Mouse (Mus musculus) stomach, postnatal 0 days (tissue): ENCODE measurements around the gene Cacna2d3. TPM values are rescaled to one million over a fixed set of nuclear protein-coding genes. Genes with fewer than 3 reads are reported as not detected.

Source experiments
- ATAC-seq: fragments of 200-750 bp; cut with Nextera tagmentation; 2 replicates; pipeline ENCODE4 v1.8.0; 2017; ENCODE audit not compliant: low FRiP score, low TSS enrichment
- DNase-seq: peaks from one replicate; pipeline ENCODE4 v3.0.0-alpha.2; 2016; ENCODE audit warnings: low spot score
- H3K27ac ChIP-seq: fragments of 300-500 bp; sonication (generic); replicated peaks from 2 replicates; pipeline ENCODE4 v1.5.1; 2014; ENCODE audit warnings: mild to moderate bottlenecking, control low read depth
- H3K27me3 ChIP-seq: fragments of 300-500 bp; sonication (generic); 2 replicates; pipeline ENCODE4 v1.6.1; 2014; ENCODE audit warnings: low read length; ENCODE audit not compliant: control insufficient read depth, insufficient read depth
- H3K36me3 ChIP-seq: fragments of 300-500 bp; sonication (generic); 2 replicates; pipeline ENCODE4 v1.6.1; 2014; ENCODE audit warnings: low read length, mixed read lengths; ENCODE audit not compliant: control insufficient read depth, insufficient read depth
- H3K4me1 ChIP-seq: fragments of 300-500 bp; sonication (generic); replicated peaks from 2 replicates; pipeline ENCODE4 v1.6.1; 2014; ENCODE audit warnings: antibody characterized with exemption; ENCODE audit not compliant: control insufficient read depth, insufficient read depth
- H3K4me2 ChIP-seq: fragments of 300-500 bp; sonication (generic); replicated peaks from 2 replicates; pipeline ENCODE4 v1.6.1; 2014; ENCODE audit warnings: low read depth, mild to moderate bottlenecking, control low read depth, moderate library complexity
- H3K4me3 ChIP-seq: fragments of 300-500 bp; sonication (generic); 2 replicates; pipeline ENCODE4 v1.5.1; 2014; ENCODE audit warnings: low read depth, low read length, control low read depth
- H3K9ac ChIP-seq: fragments of 300-500 bp; sonication (generic); 2 replicates; pipeline ENCODE4 v1.6.1; 2014; ENCODE audit warnings: mild to moderate bottlenecking, low read length, control low read depth, mixed read lengths
- H3K9me3 ChIP-seq: fragments of 300-500 bp; sonication (generic); 2 replicates; pipeline ENCODE4 v1.6.1; 2016; ENCODE audit warnings: low read length; ENCODE audit not compliant: control insufficient read depth
- CTCF ChIP-seq: IDR thresholded peaks from 2 replicates; pipeline ENCODE4 v1.5.1; 2016; ENCODE audit warnings: antibody characterized with exemption, low read depth, mild to moderate bottlenecking, moderate library complexity
- EP300 ChIP-seq: optimal IDR thresholded peaks from 2 replicates; pipeline ENCODE3; 2016; ENCODE audit warnings: antibody characterized with exemption
- WGBS: fragments of 180-500 bp; shearing (Covaris S2); extraction: QIAGEN DNeasy Blood & Tissue Kit; methylation state at CpG from one replicate; pipeline ENCODE4 v1.1.7; 2014; 5-methylcytosine and 5-hydroxymethylcytosine counted together
- polyA plus RNA-seq: library from polyadenylated mRNA; unstranded; fragments of >200 nt; fragmentation: Nextera tagmentation; extraction: Ambion mirVana; gene quantifications from 2 replicates; pipeline ENCODE4 v1.2.1, GENCODE M21; 2015

Gene Cacna2d3
- polyA plus RNA-seq, 1 experiment from 2014 or later, result 0.98 TPM

DNA sequence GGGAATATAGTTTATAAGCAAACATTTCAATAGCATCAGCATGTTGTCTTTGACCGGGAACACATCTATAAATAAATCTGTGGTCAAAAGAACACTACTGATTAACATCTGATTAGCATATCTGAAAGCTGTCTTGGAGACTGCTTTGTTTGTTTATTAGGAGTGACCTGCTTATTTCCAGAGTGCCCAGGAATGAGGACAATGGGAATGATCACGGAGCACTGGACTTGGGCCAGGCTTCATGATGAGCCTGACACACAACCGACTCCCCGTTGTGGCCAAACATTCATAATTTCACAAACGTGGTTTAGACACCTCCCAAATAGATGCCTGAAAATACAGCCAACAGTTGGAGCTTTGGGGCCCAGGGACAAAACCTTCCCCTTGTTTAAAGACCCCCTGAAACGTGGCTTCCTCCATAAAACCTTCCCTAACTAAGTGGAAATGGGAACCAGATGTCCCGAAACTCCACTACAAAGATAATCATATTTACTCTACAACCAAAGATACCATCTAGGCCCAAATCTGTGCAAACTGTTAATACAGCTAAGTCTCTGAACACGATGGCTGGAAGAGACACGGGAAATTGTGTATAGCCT, 607.7 kb downstream of the Cacna2d3 start:
- Histone ChIP-seq H3K4me3 (no peak overlapping the region), H3K27ac (no peak overlapping the region), H3K9ac (no peak overlapping the region), H3K4me1 (no peaks in the 10 kb centered on the region), H3K4me2 (no peak overlapping the region), H3K27me3 (no peaks in the 10 kb centered on the region), H3K9me3 (no peaks in the 10 kb centered on the region), H3K36me3 (no peaks in the 10 kb centered on the region)
- TF ChIP-seq CTCF (no peak), EP300 (no peak)
- no peak for DNase-seq
- no peak for ATAC-seq
- 50% methylated on average over 9 of the region's 9 CpGs for WGBS

- Histone ChIP-seq H3K9me3 (no peaks in the 10 kb centered on the region), H3K4me2 (no peak overlapping the region), H3K4me1 (no peaks in the 10 kb centered on the region), H3K4me3 (no peak overlapping the region), H3K27ac (no peak overlapping the region), H3K9ac (no peak overlapping the region), H3K36me3 (no peaks in the 10 kb centered on the region), H3K27me3 (no peaks in the 10 kb centered on the region)
- TF ChIP-seq EP300, result no peak
- ATAC-seq (no peak), DNase-seq (no peak)
- WGBS, result 71% methylated on average over 6 of the region's 6 CpGs
These were observed 610.0 kb downstream of the Cacna2d3 start for GRCm38 (mm10) chr14:29111666-29112065.

DNA sequence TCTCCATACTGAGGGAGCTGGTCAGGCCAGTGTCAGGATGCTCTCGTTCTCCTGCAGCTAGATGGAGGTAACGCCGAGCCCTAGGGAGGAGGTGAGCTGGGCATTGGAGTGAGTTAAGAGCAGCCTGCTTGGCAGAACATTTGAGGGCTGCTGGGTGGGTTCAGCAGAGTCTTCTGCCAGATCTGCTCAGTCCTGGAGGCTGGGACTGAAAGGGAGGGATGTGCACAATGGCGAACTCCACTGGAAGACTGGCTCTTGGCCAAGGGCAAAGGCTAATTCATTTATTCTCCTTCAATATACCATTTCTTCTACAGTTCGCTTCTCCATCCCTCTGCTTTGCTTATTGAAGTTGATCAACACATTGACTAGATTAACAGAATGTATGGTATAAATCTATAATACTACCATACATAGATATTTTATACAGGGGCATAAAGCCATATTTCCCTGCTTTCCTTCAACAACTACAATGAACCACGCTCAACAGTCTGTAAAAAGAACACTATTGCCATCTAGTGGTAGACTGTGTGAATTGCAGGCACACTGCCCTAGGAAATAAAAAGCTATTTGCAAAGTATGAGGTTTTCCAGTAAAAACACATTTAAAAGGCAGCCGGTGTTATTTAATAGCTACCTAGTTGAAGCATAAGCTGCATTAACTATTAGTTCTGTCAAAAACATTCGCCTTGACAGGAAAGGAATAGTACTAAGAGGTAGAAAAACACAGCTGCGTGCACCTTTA, 611.1 kb downstream of the Cacna2d3 start:
- 78% methylated on average over 9 of the region's 9 CpGs for WGBS
- TF ChIP-seq EP300 (no peak), CTCF (peak; percentile 77)
- Histone ChIP-seq H3K4me3 (no peak overlapping the region), H3K27me3 (no peaks in the 10 kb centered on the region), H3K9me3 (no peaks in the 10 kb centered on the region), H3K36me3 (no peaks in the 10 kb centered on the region), H3K4me2 (no peak overlapping the region), H3K9ac (no peak overlapping the region), H3K4me1 (no peaks in the 10 kb centered on the region), H3K27ac (no peak overlapping the region)
- DNase-seq (no peak), ATAC-seq (no peak)

DNA sequence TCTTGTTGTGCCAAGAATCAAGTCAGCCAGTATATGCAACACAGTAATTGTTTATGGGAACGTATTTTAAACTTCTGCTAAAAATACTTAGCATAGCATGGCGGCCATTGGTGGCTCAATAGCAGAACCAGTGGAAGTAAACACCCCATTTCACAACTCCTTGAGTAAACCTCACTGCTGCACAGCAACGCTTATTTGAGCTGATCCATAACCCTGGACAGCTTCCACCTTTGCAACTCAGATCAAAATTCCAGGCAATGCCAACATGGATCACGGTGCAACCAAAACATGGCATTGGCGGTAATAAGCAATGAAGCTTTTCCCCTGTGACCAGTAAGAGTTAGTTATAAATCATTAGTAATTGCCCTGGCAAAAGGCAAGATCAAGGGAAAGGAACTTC, 614.2 kb downstream of the Cacna2d3 start:
- no peak overlapping the region for H3K4me3 ChIP-seq
- 69% methylated on average over 5 of the region's 5 CpGs for WGBS
- no peak for DNase-seq

DNA sequence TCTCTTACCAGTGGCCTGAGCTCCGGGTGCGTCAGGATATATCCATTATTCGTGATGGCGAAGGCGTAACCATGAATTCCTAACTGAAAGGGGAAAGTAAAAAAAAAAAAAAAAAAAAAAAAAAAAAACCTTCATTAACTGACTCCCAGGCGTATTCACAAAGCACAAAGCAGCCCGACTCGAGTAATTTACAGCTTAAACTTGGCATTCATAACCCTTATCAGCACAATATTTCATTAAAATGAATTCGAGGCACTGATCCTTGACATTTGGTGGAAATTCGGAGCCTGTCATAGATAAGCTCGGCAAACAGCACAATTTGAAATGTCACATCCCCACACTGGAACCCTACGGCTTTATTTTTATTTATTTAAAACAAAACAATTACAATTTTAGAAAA, 623.9 kb downstream of the Cacna2d3 start:
- no peaks in the 10 kb centered on the region for H3K36me3 ChIP-seq
- DNase-seq (no peak), ATAC-seq (no peak)
- H3K4me2 ChIP-seq, result no peak overlapping the region
- no peak overlapping the region for H3K4me3 ChIP-seq
- H3K4me1 ChIP-seq, result no peaks in the 10 kb centered on the region
- H3K9me3 ChIP-seq, result no peaks in the 10 kb centered on the region
- TF ChIP-seq CTCF (no peak), EP300 (no peak)
- H3K27me3 ChIP-seq, result no peaks in the 10 kb centered on the region
- H3K27ac ChIP-seq, result no peak overlapping the region
- WGBS, result 48% methylated on average over 12 of the region's 12 CpGs
- H3K9ac ChIP-seq, result no peak overlapping the region

More for the DNA sequence above, 614.2 kb downstream of the Cacna2d3 start:
- Histone ChIP-seq H3K27ac (no peak overlapping the region), H3K27me3 (no peaks in the 10 kb centered on the region), H3K9ac (no peak overlapping the region), H3K4me1 (no peaks in the 10 kb centered on the region), H3K4me2 (no peak overlapping the region), H3K9me3 (no peaks in the 10 kb centered on the region), H3K36me3 (no peaks in the 10 kb centered on the region)
- no peak for ATAC-seq
- TF ChIP-seq CTCF (no peak), EP300 (no peak)

DNA sequence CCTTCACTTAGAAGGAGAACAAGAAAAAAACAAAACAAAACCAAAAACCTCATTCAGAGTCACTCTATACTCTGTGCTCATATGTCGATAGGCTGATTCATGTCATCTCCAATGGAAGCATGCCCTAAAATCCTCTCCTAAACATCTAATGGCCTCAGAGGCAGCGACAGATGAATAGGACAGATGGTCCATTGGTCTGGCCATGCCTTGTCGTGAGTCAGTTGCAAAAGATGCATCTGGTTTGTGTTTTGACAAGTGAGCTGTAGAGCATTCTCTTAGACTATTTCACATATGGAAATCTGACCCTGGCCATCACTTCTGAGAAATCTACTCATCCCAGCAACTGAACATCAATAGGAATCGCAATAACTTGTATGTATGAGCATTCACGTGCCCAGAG, 626.2 kb downstream of the Cacna2d3 start:
- no peaks in the 10 kb centered on the region for H3K9me3 ChIP-seq
- TF ChIP-seq EP300, result no peak
- no peak for TF ChIP-seq CTCF
- WGBS, result 78% methylated on average over 5 of the region's 5 CpGs
- ATAC-seq (no peak), DNase-seq (no peak)
- no peak overlapping the region for H3K9ac ChIP-seq
- H3K36me3 ChIP-seq, result no peaks in the 10 kb centered on the region
- no peak overlapping the region for H3K27ac ChIP-seq
- no peaks in the 10 kb centered on the region for H3K27me3 ChIP-seq
- H3K4me3 ChIP-seq, result no peak overlapping the region
- no peaks in the 10 kb centered on the region for H3K4me1 ChIP-seq
- H3K4me2 ChIP-seq, result no peak overlapping the region
